Mouse (Mus musculus) MEL (cell line): ENCODE results near the gene Pigp.

Experiments
- CHD1 ChIP-seq: IDR thresholded peaks from 2 replicates; pipeline ENCODE4 v1.6.1; 2012; ENCODE audit warnings: low read depth, mild to moderate bottlenecking, inconsistent platforms, low read length, improper control_type of control experiment
- CTCF ChIP-seq, 3 experiments: IDR thresholded peaks in 2 of 3; conservative IDR thresholded peaks in 1 of 3; 2 replicates each; pipeline ENCODE4 v1.5.1; 2011 to 2012; ENCODE audit warnings: low read length in 3 of 3, low read depth in 2 of 3, mild to moderate bottlenecking in 2 of 3, improper control_type of control experiment in 1 of 3, inconsistent platforms in 1 of 3, mixed read lengths in 1 of 3, moderate library complexity in 1 of 3; ENCODE audit not compliant: control insufficient read depth in 1 of 3, insufficient read depth in 1 of 3, poor library complexity in 1 of 3, severe bottlenecking in 1 of 3
- HCFC1 ChIP-seq: IDR thresholded peaks from 2 replicates; pipeline ENCODE4 v1.6.1; 2012; ENCODE audit warnings: low read depth, mild to moderate bottlenecking, inconsistent platforms, low read length, improper control_type of control experiment, moderate library complexity
- POLR2A ChIP-seq, 2 experiments: IDR thresholded peaks; 2 replicates each; pipeline ENCODE4 v1.6.1; 2011 to 2012; ENCODE audit warnings: low read length in 2 of 2, mild to moderate bottlenecking in 2 of 2, control low read depth in 1 of 2, improper control_type of control experiment in 1 of 2, low read depth in 1 of 2, moderate library complexity in 1 of 2; ENCODE audit not compliant: control insufficient read depth in 1 of 2, insufficient read depth in 1 of 2, poor library complexity in 1 of 2
- USF2 ChIP-seq, 2 experiments: IDR thresholded peaks; 2 replicates each; pipeline ENCODE4 v1.6.1; 2011 to 2012; ENCODE audit warnings: improper control_type of control experiment in 2 of 2, low read length in 2 of 2, borderline replicate concordance in 1 of 2, inconsistent platforms in 1 of 2, low read depth in 1 of 2, mild to moderate bottlenecking in 1 of 2; ENCODE audit not compliant: insufficient read depth in 1 of 2

DNA sequence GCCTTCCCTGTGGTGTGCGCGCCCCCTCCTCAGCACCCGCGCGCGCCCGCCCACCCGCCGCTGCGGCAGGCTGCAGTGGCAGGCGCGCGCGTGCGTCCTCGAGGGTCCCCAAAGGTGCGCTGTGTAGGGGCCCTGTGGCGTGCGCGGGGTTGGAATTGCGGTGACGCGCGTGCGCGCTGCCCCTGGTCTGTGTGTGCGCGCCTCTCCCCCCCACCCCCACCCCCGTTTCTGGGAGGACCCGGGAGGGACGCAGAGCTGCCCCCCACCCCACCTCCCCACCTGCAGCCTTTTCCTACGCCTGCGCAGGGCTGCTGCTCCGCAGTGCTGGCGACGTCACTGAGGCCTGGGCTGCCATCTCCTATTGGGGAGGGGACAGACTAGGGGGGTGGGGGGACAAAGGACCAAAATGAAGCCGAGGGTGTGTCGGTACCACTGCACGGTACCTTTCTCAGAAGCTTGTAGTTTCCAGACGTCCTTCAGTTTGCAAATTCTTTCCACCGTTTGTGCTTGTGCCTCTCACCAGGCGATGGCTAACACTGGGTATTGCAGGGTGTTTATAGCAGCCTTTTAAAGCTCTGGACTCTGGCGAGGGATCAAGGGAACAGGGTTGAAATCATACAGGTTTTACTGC, at the start of gene Pigp:
- TF ChIP-seq POLR2A (IDR thresholded peaks at IDR 0.05; ENCODE audit: control insufficient read depth in 1 of 2, insufficient read depth in 1 of 2, low read depth in 1 of 2, low read length in 2 of 2, poor library complexity in 1 of 2) (no peak), HCFC1 (0 out of 2 replicates have a peak, but pooled peaks have one; percentile 25), CTCF (IDR thresholded peaks at IDR 0.05 in 2 of 3, conservative IDR thresholded peaks at IDR 0.05 in 1 of 3; ENCODE audit: control insufficient read depth in 1 of 3, insufficient read depth in 1 of 3, low read depth in 2 of 3, low read length in 3 of 3, poor library complexity in 1 of 3, severe bottlenecking in 1 of 3) (no peak), USF2 (IDR thresholded peaks at IDR 0.05; ENCODE audit: borderline replicate concordance in 1 of 2, insufficient read depth in 1 of 2, low read depth in 1 of 2, low read length in 2 of 2) (no peak), CHD1 (no peak)
